Mouse (Mus musculus) MEL (cell line): ENCODE results near the gene Hoxd10.

Source experiments
- MYB ChIP-seq: IDR thresholded peaks from 2 replicates; pipeline ENCODE4 v1.6.1; 2011; ENCODE audit warnings: mild to moderate bottlenecking, low read depth, low read length, improper control_type of control experiment
- POLR2A ChIP-seq, 2 experiments: IDR thresholded peaks; 2 replicates each; pipeline ENCODE4 v1.6.1; 2011 to 2012; ENCODE audit warnings: low read length in 2 of 2, mild to moderate bottlenecking in 2 of 2, control low read depth in 1 of 2, improper control_type of control experiment in 1 of 2, low read depth in 1 of 2, moderate library complexity in 1 of 2; ENCODE audit not compliant: control insufficient read depth in 1 of 2, insufficient read depth in 1 of 2, poor library complexity in 1 of 2
- POLR2AphosphoS2 ChIP-seq: IDR thresholded peaks from 2 replicates; pipeline ENCODE4 v1.6.1; 2011; ENCODE audit warnings: low read length, improper control_type of control experiment

DNA sequence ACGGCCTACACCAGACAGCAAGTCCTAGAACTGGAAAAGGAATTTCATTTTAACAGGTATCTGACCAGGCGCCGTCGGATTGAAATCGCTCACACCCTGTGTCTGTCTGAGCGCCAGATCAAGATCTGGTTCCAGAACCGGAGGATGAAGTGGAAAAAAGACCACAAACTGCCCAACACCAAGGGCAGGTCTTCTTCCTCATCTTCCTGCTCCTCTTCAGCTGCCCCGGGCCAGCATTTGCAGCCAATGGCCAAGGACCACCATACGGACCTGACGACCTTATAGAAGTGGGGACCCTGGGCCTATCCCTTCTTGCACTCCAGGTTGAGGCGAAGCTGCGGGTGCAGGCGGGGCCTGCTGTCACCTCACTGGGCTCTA is 36.6 kb downstream of the Hoxd10 start:
- no peak for TF ChIP-seq MYB
- TF ChIP-seq POLR2AphosphoS2: no peak
- TF ChIP-seq POLR2A (IDR thresholded peaks at IDR 0.05; ENCODE audit: control insufficient read depth in 1 of 2, insufficient read depth in 1 of 2, low read depth in 1 of 2, low read length in 2 of 2, poor library complexity in 1 of 2): no peak
